In the genomic region with DNA sequence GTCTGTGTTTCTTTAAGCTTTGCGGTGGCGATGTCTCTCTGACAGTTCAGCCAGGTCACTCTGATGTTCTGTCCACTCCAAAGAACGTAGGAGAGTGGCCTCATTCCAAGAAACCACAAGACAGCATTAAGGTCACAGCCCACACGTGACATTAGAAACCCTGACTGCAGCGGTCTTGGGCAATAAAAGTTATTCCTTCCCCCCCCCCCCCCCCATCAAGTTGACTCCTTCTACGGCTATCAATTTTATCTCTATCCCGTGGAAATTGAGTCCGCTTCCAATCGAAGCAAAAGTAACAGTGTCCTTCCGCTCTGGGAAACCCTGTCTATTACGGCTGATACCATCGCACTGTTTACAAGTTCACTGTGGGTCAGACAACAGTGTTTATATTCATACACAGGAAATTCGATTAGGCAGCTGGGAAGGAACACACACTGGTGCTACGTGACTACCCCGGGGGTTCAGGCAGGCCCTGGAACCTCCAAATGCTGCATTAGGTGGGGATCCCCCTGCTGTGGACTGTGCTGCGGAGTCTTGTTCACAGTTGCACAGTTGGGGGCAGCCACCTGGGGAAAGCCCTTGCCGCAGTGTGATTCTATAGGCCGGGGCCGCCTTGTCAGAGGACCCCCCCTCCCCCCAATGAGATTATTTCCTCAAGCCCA, we compare ENCODE assay signal across 9 mouse cellular contexts.
DNase-seq lines count a peak whose midpoint lies in the region; ATAC-seq lines count a peak whose summit lies in the region.
"Had no signal": no experiment of that assay in that cellular context is flagged by ENCODE, and none has a peak within 500 bp of the region (broad histone marks: within the 10 kb centered on the region; RNA-seq: fewer than 3 reads in every experiment).

No protein-coding gene starts in this region.

- peak; percentile 49 for DNase-seq in embryonic facial prominence, embryonic 10.5 days (ENCODE audit: low spot score)
- peak; percentile 66 to 82 for DNase-seq in kidney, adult 8-10 months
- DNase-seq in splenic B cell, adult 2 months (ENCODE audit: low read depth, low spot score), result peak; percentile 48
- no peak for DNase-seq in cerebellum, adult 8-10 months

- H3K4me1 ChIP-seq in megakaryocyte, embryonic 14.5 days, result peaks cover 100% of the 10 kb centered on the region
- H3K4me1 ChIP-seq in embryonic facial prominence, embryonic 10.5 days, result peaks cover 72% of the 10 kb centered on the region

- peak overlapping the region; percentile 65 for H3K27ac ChIP-seq in embryonic facial prominence, embryonic 10.5 days (replicated peaks)
- H3K27ac ChIP-seq: hindbrain, embryonic 10.5 days; neural tube, embryonic 12.5 days had no signal

- WGBS in embryonic facial prominence, embryonic 10.5 days, result 36% methylated on average over 19 of the region's 19 CpGs

- peak overlapping the region; percentile 38 for H3K4me3 ChIP-seq in megakaryocyte, embryonic 14.5 days (replicated peaks)
- H3K4me3 ChIP-seq in embryonic facial prominence, embryonic 10.5 days, result peak overlapping the region; percentile 24; the same call in 1 of the 2 replicates
- H3K4me3 ChIP-seq: hindbrain, embryonic 10.5 days; neural tube, embryonic 12.5 days had no signal

- no peaks in the 10 kb centered on the region for H3K9me3 ChIP-seq in megakaryocyte, embryonic 14.5 days
- H3K9me3 ChIP-seq in embryonic facial prominence, embryonic 10.5 days, result no peaks in the 10 kb centered on the region
- H3K9me3 ChIP-seq: hindbrain, embryonic 10.5 days; neural tube, embryonic 12.5 days had no signal

- no peak for ATAC-seq in megakaryocyte, adult 5-6 weeks (ENCODE audit: poor library complexity, severe bottlenecking)
- ATAC-seq in erythroblast, adult 5-6 weeks (replicated peaks; ENCODE audit: low FRiP score, poor library complexity, severe bottlenecking), result no peak

- no peaks in the 10 kb centered on the region for H3K27me3 ChIP-seq in megakaryocyte, embryonic 14.5 days (replicated peaks)
- no peaks in the 10 kb centered on the region for H3K27me3 ChIP-seq in embryonic facial prominence, embryonic 10.5 days (replicated peaks; ENCODE audit: low read depth, poor library complexity, severe bottlenecking)
- H3K27me3 ChIP-seq in splenic B cell, adult 2 months (ENCODE audit: control insufficient read depth, insufficient read depth, low read length, poor library complexity, severe bottlenecking), result no peaks in the 10 kb centered on the region
- H3K27me3 ChIP-seq: neural tube, embryonic 12.5 days had no signal

- peaks cover 32% of the 10 kb centered on the region for H3K36me3 ChIP-seq in megakaryocyte, embryonic 14.5 days (replicated peaks; ENCODE audit: low read length)
- H3K36me3 ChIP-seq in embryonic facial prominence, embryonic 10.5 days (replicated peaks), result no peaks in the 10 kb centered on the region
- no peaks in the 10 kb centered on the region for H3K36me3 ChIP-seq in splenic B cell, adult 2 months (ENCODE audit: control insufficient read depth, insufficient read depth, low read length, poor library complexity, severe bottlenecking)
- H3K36me3 ChIP-seq: hindbrain, embryonic 10.5 days; neural tube, embryonic 12.5 days had no signal
